Mouse (Mus musculus) neural tube, embryonic 15.5 days (tissue): ENCODE measurements around the gene Dab1. TPM values are rescaled to one million over a fixed set of nuclear protein-coding genes. Genes with fewer than 3 reads are reported as not detected.

Experiments
- ATAC-seq: fragments of 200-750 bp; cut with Nextera tagmentation; 2 replicates; pipeline ENCODE4 v1.8.0; 2017; ENCODE audit warnings: mild to moderate bottlenecking, moderate TSS enrichment, moderate library complexity; ENCODE audit not compliant: low FRiP score
- H3K27ac ChIP-seq: fragments of 300-500 bp; sonication (generic); replicated peaks from 2 replicates; pipeline ENCODE4 v1.5.1; 2015; ENCODE audit warnings: mild to moderate bottlenecking, inconsistent platforms
- H3K27me3 ChIP-seq: fragments of 300-500 bp; sonication (generic); replicated peaks from 2 replicates; pipeline ENCODE4 v1.6.1; 2015; ENCODE audit warnings: inconsistent platforms
- H3K36me3 ChIP-seq: fragments of 300-500 bp; sonication (generic); 2 replicates; pipeline ENCODE4 v1.6.1; 2015; ENCODE audit warnings: inconsistent platforms
- H3K4me1 ChIP-seq: fragments of 300-500 bp; sonication (generic); 2 replicates; pipeline ENCODE4 v1.6.1; 2015; ENCODE audit warnings: inconsistent platforms
- H3K4me2 ChIP-seq: fragments of 300-500 bp; sonication (generic); 2 replicates; pipeline ENCODE4 v1.6.1; 2015; ENCODE audit warnings: inconsistent platforms, mild to moderate bottlenecking, moderate library complexity
- H3K4me3 ChIP-seq: fragments of 300-500 bp; sonication (generic); replicated peaks from 2 replicates; pipeline ENCODE4 v1.5.1; 2015; ENCODE audit warnings: mild to moderate bottlenecking, inconsistent platforms
- H3K9ac ChIP-seq: fragments of 300-500 bp; sonication (generic); replicated peaks from 2 replicates; pipeline ENCODE4 v1.6.1; 2015; ENCODE audit warnings: mild to moderate bottlenecking, inconsistent platforms
- H3K9me3 ChIP-seq: fragments of 300-500 bp; sonication (generic); replicated peaks from 2 replicates; pipeline ENCODE4 v1.6.1; 2016; ENCODE audit warnings: inconsistent platforms
- WGBS: fragments of 180-500 bp; shearing (Covaris S2); methylation state at CpG from one replicate; pipeline ENCODE4 v1.1.7; 2015; ENCODE audit warnings: mixed read lengths; 5-methylcytosine and 5-hydroxymethylcytosine counted together
- polyA plus RNA-seq: library from polyadenylated mRNA; unstranded; fragments of >200 nt; fragmentation: Nextera tagmentation; extraction: Ambion mirVana; gene quantifications from 2 replicates; pipeline ENCODE4 v1.2.1, GENCODE M21; 2015

Gene Dab1
- polyA plus RNA-seq, 1 experiment from 2014 or later: 57.9 TPM

- no peaks in the 10 kb centered on the region for H3K27me3 ChIP-seq
- no peaks in the 10 kb centered on the region for H3K9me3 ChIP-seq
- no peaks in the 10 kb centered on the region for H3K36me3 ChIP-seq
- WGBS: 82% methylated on average over 5 of the region's 5 CpGs
- 0 out of 2 replicates have a peak, but pooled peaks cover 8% of the 10 kb centered on the region for H3K4me1 ChIP-seq
- no peak overlapping the region for H3K27ac ChIP-seq
- no peak for ATAC-seq
- no peak overlapping the region for H3K4me3 ChIP-seq
- H3K4me2 ChIP-seq: no peak overlapping the region
- no peak overlapping the region for H3K9ac ChIP-seq
These were observed 960.9 kb downstream of the Dab1 start for GRCm38 (mm10) chr4:104579946-104580544.

- no peak overlapping the region for H3K4me2 ChIP-seq
- no peaks in the 10 kb centered on the region for H3K9me3 ChIP-seq
- no peak overlapping the region for H3K27ac ChIP-seq
- no peaks in the 10 kb centered on the region for H3K27me3 ChIP-seq
- no peak for ATAC-seq
- 36% methylated on average over 5 of the region's 5 CpGs for WGBS
- H3K9ac ChIP-seq: no peak overlapping the region
- H3K4me1 ChIP-seq: 0 out of 2 replicates have a peak, but pooled peaks cover 8% of the 10 kb centered on the region
- H3K36me3 ChIP-seq: no peaks in the 10 kb centered on the region
- no peak overlapping the region for H3K4me3 ChIP-seq
These were observed 963.6 kb downstream of the Dab1 start for GRCm38 (mm10) chr4:104582726-104583125.

- Histone ChIP-seq H3K4me2 (no peak overlapping the region), H3K27me3 (no peaks in the 10 kb centered on the region), H3K4me3 (no peak overlapping the region), H3K4me1 (peaks cover 6% of the 10 kb centered on the region), H3K9ac (no peak overlapping the region), H3K9me3 (no peaks in the 10 kb centered on the region), H3K27ac (no peak overlapping the region), H3K36me3 (no peaks in the 10 kb centered on the region)
- ATAC-seq: no peak
- WGBS: 49% methylated on average over 2 of the region's 2 CpGs
These were observed 968.7 kb downstream of the Dab1 start for GRCm38 (mm10) chr4:104587826-104588225.

- no peaks in the 10 kb centered on the region for H3K27me3 ChIP-seq
- H3K27ac ChIP-seq: no peak overlapping the region
- no peaks in the 10 kb centered on the region for H3K4me1 ChIP-seq
- no peak overlapping the region for H3K4me3 ChIP-seq
- no peaks in the 10 kb centered on the region for H3K36me3 ChIP-seq
- H3K9me3 ChIP-seq: no peaks in the 10 kb centered on the region
- no peak overlapping the region for H3K9ac ChIP-seq
- no peak overlapping the region for H3K4me2 ChIP-seq
- no peak for ATAC-seq
- WGBS: 97% methylated on average over 7 of the region's 7 CpGs
These were observed 977.8 kb downstream of the Dab1 start for GRCm38 (mm10) chr4:104596936-104597335.

- no peak overlapping the region for H3K27ac ChIP-seq
- no peak overlapping the region for H3K4me3 ChIP-seq
- H3K27me3 ChIP-seq: no peaks in the 10 kb centered on the region
These were observed 978.6 kb downstream of the Dab1 start for GRCm38 (mm10) chr4:104597490-104598465.

GRCm38 (mm10) chr4:104602804-104603203 is 983.6 kb downstream of the Dab1 start:
- no peak overlapping the region for H3K9ac ChIP-seq
- no peaks in the 10 kb centered on the region for H3K9me3 ChIP-seq
- H3K4me2 ChIP-seq: no peak overlapping the region
- no peaks in the 10 kb centered on the region for H3K36me3 ChIP-seq
- no peak for ATAC-seq
- 89% methylated on average over 8 of the region's 8 CpGs for WGBS
- H3K4me3 ChIP-seq: no peak overlapping the region
- H3K4me1 ChIP-seq: 0 out of 2 replicates have a peak, but pooled peaks cover 3% of the 10 kb centered on the region
- no peaks in the 10 kb centered on the region for H3K27me3 ChIP-seq
- no peak overlapping the region for H3K27ac ChIP-seq

More at GRCm38 (mm10) chr4:104597490-104598465, 978.6 kb downstream of the Dab1 start:
- H3K36me3 ChIP-seq: no peaks in the 10 kb centered on the region
- no peaks in the 10 kb centered on the region for H3K4me1 ChIP-seq
- no peak for ATAC-seq
- H3K9ac ChIP-seq: no peak overlapping the region
- 73% methylated on average over 6 of the region's 6 CpGs for WGBS
- H3K9me3 ChIP-seq: no peaks in the 10 kb centered on the region
- no peak overlapping the region for H3K4me2 ChIP-seq

GRCm38 (mm10) chr4:104604298-104604697 is 985.1 kb downstream of the Dab1 start:
- Histone ChIP-seq H3K27ac (no peak overlapping the region), H3K9ac (no peak overlapping the region), H3K9me3 (no peaks in the 10 kb centered on the region), H3K4me1 (0 out of 2 replicates have a peak, but pooled peaks cover 3% of the 10 kb centered on the region), H3K4me2 (no peak overlapping the region), H3K27me3 (no peaks in the 10 kb centered on the region), H3K4me3 (no peak overlapping the region), H3K36me3 (no peaks in the 10 kb centered on the region)
- 90% methylated on average over 2 of the region's 2 CpGs for WGBS
- ATAC-seq: no peak

GRCm38 (mm10) chr4:104606881-104607280 is 987.7 kb downstream of the Dab1 start:
- Histone ChIP-seq H3K4me1 (0 out of 2 replicates have a peak, but pooled peaks cover 3% of the 10 kb centered on the region), H3K27me3 (no peaks in the 10 kb centered on the region), H3K27ac (no peak overlapping the region), H3K4me2 (no peak overlapping the region), H3K4me3 (no peak overlapping the region), H3K9me3 (no peaks in the 10 kb centered on the region), H3K36me3 (no peaks in the 10 kb centered on the region), H3K9ac (no peak overlapping the region)
- ATAC-seq: no peak
- WGBS: 35% methylated on average over 8 of the region's 8 CpGs

GRCm38 (mm10) chr4:104607636-104608035 is 988.5 kb downstream of the Dab1 start:
- no peak overlapping the region for H3K4me3 ChIP-seq
- no peak overlapping the region for H3K4me2 ChIP-seq
- no peaks in the 10 kb centered on the region for H3K27me3 ChIP-seq
- no peak overlapping the region for H3K9ac ChIP-seq
- no peaks in the 10 kb centered on the region for H3K36me3 ChIP-seq
- H3K27ac ChIP-seq: no peak overlapping the region
- 72% methylated on average over 5 of the region's 5 CpGs for WGBS
- no peaks in the 10 kb centered on the region for H3K9me3 ChIP-seq
- H3K4me1 ChIP-seq: 0 out of 2 replicates have a peak, but pooled peaks cover 3% of the 10 kb centered on the region
- ATAC-seq: no peak

GRCm38 (mm10) chr4:104619452-104619851 is 1000.3 kb downstream of the Dab1 start:
- H3K27me3 ChIP-seq: no peaks in the 10 kb centered on the region
- no peaks in the 10 kb centered on the region for H3K9me3 ChIP-seq
- WGBS: 80% methylated on average over 5 of the region's 5 CpGs
- no peak for ATAC-seq
- no peaks in the 10 kb centered on the region for H3K36me3 ChIP-seq
- no peak overlapping the region for H3K9ac ChIP-seq
- no peak overlapping the region for H3K4me2 ChIP-seq
- H3K4me3 ChIP-seq: no peak overlapping the region
- no peak overlapping the region for H3K27ac ChIP-seq
- H3K4me1 ChIP-seq: no peaks in the 10 kb centered on the region

GRCm38 (mm10) chr4:104625316-104625715 is 1006.2 kb downstream of the Dab1 start:
- no peaks in the 10 kb centered on the region for H3K4me1 ChIP-seq
- no peaks in the 10 kb centered on the region for H3K27me3 ChIP-seq
- no peaks in the 10 kb centered on the region for H3K9me3 ChIP-seq
- 89% methylated on average over 8 of the region's 8 CpGs for WGBS
- ATAC-seq: no peak
- no peak overlapping the region for H3K9ac ChIP-seq
- H3K4me3 ChIP-seq: no peak overlapping the region
- no peaks in the 10 kb centered on the region for H3K36me3 ChIP-seq
- H3K4me2 ChIP-seq: no peak overlapping the region
- no peak overlapping the region for H3K27ac ChIP-seq

GRCm38 (mm10) chr4:104628708-104629107 is 1009.5 kb downstream of the Dab1 start:
- 70% methylated on average over 7 of the region's 7 CpGs for WGBS
- H3K4me3 ChIP-seq: no peak overlapping the region
- no peaks in the 10 kb centered on the region for H3K4me1 ChIP-seq
- H3K27me3 ChIP-seq: no peaks in the 10 kb centered on the region
- H3K9ac ChIP-seq: no peak overlapping the region
- no peaks in the 10 kb centered on the region for H3K36me3 ChIP-seq
- no peaks in the 10 kb centered on the region for H3K9me3 ChIP-seq
- H3K4me2 ChIP-seq: no peak overlapping the region
- no peak for ATAC-seq
- H3K27ac ChIP-seq: no peak overlapping the region
